Mouse (Mus musculus): ENCODE data around the gene Dohh. TPM values are rescaled to one million over a fixed set of nuclear protein-coding genes. Genes with fewer than 3 reads are reported as not detected.
A peak's percentile ranks its signal among the peaks of the same experiment; 100 is the strongest.

Dohh gene
- polyA plus RNA-seq, 1 experiment from 2014 or later: 94.0 TPM

DNA sequence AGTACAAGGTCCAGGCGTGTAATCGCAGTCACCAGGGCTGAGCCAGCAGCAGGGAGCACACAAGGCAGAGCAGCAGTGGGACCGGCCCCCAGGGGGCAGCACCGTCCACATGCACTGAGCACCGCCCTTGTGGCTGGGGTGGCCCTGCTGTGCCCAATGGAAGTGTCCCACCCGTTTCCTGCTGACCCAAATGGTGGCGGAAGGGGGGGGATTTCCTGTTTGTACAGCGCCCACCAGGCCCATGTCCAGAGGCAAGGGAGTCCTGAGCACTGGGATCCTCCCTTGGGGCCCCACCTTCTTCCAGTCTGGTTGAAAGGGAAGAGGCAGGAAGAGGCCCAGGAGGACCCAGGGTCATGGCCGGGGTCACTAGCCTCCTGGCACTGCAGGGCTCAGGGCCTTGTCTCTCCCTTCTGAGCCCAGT, 24.7 kb downstream of the Dohh start:
- Histone ChIP-seq H3K4me1 (replicated peaks) (peaks cover 70% of the 10 kb centered on the region), H3K27me3 (peaks cover 9% of the 10 kb centered on the region; the same call in 1 of the 2 replicates), H3K4me2 (no peak overlapping the region), H3K27ac (replicated peaks) (no peak overlapping the region), H3K9me3 (no peaks in the 10 kb centered on the region), H3K9ac (no peak overlapping the region), H3K36me3 (peaks cover 29% of the 10 kb centered on the region), H3K4me3 (no peak overlapping the region)
- 19% methylated on average over 9 of the region's 9 CpGs for WGBS
- ATAC-seq (ENCODE audit: low FRiP score, low read depth): no peak

DNA sequence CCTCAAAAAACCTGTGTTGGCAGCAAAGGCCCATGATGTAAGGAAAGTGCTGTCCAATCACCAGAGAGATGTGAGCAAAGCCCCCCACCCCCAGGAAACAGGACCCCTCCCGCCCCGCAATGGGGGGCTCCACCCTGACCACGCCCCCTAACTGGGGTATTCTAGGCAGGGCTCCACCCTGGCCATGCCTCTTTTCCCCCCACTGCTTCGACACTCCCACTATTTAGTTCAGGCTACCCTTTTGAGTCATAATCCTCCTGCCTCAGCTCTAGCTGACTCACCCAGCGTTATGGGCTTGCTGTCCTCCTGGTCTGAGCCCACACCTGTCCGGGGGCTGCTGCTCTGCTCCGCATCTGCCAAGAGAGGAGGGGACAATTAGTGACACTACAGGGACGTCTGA, 25.1 kb downstream of the Dohh start:
- Histone ChIP-seq H3K36me3 (peaks cover 25% of the 10 kb centered on the region), H3K27ac (replicated peaks) (0 out of 2 replicates have a peak overlapping the region, but pooled peaks have one; percentile 22), H3K4me3 (no peak overlapping the region), H3K27me3 (peaks cover 9% of the 10 kb centered on the region; the same call in 1 of the 2 replicates), H3K4me1 (replicated peaks) (peaks cover 74% of the 10 kb centered on the region), H3K9me3 (no peaks in the 10 kb centered on the region), H3K9ac (no peak overlapping the region), H3K4me2 (no peak overlapping the region)
- no peak for ATAC-seq (ENCODE audit: low FRiP score, low read depth)
- WGBS: 19% methylated on average over 8 of the region's 8 CpGs

DNA sequence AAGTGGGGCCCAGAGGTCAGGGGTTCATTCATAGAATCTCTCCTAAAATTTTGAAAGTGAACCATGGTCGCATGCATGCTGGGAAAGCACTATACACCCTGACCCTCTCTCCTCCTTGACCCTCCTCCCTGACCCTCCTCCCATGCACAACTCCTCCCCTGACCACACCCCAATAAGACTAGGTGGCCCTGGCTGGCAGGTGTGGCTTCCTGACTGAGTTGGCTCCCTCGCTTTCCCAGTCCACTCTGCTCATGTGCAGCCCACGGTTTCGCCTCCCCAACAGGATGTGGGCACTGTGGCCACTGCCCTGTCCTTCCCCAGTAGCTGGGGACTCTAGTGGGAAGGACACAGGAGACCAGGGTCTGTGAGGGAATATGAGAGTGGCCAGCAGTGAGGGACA, 26.1 kb downstream of the Dohh start:
- WGBS: 70% methylated on average over 4 of the region's 4 CpGs
- Histone ChIP-seq H3K27ac (replicated peaks) (peak overlapping the region; percentile 75; the same call in 1 of the 2 replicates), H3K27me3 (peaks cover 9% of the 10 kb centered on the region; the same call in 1 of the 2 replicates), H3K9me3 (no peaks in the 10 kb centered on the region), H3K36me3 (peaks cover 18% of the 10 kb centered on the region), H3K9ac (no peak overlapping the region), H3K4me2 (no peak overlapping the region), H3K4me1 (replicated peaks) (peaks cover 80% of the 10 kb centered on the region), H3K4me3 (no peak overlapping the region)
- no peak for ATAC-seq (ENCODE audit: low FRiP score, low read depth)

DNA sequence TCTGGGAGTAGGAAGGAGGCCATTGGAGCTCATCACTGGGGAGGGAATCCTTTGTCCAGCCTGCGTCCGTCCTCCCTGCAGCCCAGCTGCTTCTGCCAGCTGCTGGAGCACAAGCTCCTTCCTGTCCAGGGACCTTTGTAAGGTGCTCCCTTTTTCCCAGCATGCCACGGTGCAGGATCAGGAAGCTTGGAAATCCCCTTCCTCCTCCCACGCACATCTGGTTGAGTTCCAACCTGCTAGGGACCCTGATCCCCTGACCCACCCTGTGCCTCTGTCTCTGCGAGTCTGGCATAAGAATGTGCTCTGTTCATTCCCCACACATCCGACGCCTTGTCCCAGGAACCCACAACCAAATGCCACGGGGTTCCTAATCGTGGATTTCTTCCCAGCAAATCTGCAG, 26.8 kb downstream of the Dohh start:
- Histone ChIP-seq H3K9ac (no peak overlapping the region), H3K4me3 (no peak overlapping the region), H3K4me2 (no peak overlapping the region), H3K27ac (replicated peaks) (peak overlapping the region; percentile 75), H3K9me3 (no peaks in the 10 kb centered on the region), H3K27me3 (peaks cover 9% of the 10 kb centered on the region; the same call in 1 of the 2 replicates), H3K36me3 (peaks cover 12% of the 10 kb centered on the region), H3K4me1 (replicated peaks) (peaks cover 86% of the 10 kb centered on the region)
- no peak for ATAC-seq (ENCODE audit: low FRiP score, low read depth)
- WGBS: 68% methylated on average over 9 of the region's 9 CpGs

DNA sequence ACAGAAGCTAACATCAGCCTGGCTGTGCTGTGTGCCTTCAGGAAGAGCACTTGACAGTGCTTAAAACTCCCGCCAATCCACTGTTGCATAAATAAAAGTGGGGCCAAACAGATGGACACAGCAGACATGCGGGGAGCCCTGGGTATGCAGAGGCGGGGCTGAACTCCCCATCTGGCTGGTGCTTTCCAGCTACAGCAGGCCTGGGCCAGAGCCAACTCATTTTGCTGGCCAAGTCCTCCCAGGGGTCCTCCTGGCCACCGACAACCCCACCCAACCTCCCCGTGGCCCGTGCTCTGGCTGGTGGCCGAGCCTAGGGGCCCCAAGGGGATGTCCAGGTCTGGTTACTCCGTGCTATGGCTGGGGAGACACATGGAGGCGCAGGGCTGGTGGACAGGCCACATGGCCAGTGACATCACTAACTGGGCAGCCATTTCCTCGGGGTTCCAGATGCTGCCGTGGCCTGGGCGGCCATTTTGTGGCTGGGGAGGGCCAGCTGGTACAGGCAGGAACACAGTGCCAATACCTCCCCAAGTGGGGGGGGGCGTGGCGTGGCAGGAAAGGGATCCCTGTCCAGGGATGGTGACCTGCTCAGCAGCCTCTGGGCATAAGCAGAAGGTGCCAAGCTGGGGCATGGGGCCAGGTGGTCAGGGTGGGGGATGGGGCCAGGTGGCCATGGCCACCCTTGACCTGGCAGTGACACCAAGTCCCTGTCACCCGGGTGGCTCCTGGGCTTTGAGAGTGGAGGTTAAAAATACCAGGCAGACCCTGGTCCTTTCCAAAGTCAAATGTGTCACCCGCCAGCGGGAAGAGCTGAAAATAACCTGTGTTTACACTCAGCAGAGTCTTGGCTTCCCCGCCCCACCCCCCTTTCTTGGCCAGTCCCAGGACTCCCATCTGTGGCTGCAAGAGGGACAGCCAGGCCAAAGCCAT, 27.5 kb downstream of the Dohh start:
- Histone ChIP-seq H3K4me3 (no peak overlapping the region), H3K9me3 (no peaks in the 10 kb centered on the region), H3K4me2 (peak overlapping the region; percentile 5; the same call in 1 of the 2 replicates), H3K9ac (no peak overlapping the region), H3K27me3 (peaks cover 7% of the 10 kb centered on the region; the same call in 1 of the 2 replicates), H3K27ac (replicated peaks) (peak overlapping the region; percentile 75), H3K36me3 (peaks cover 6% of the 10 kb centered on the region), H3K4me1 (replicated peaks) (peaks cover 89% of the 10 kb centered on the region)
- 42% methylated on average over 18 of the region's 18 CpGs for WGBS
- 0 out of 2 replicates have a peak, but pooled peaks have one; percentile 7 for ATAC-seq (ENCODE audit: low FRiP score, low read depth)

DNA sequence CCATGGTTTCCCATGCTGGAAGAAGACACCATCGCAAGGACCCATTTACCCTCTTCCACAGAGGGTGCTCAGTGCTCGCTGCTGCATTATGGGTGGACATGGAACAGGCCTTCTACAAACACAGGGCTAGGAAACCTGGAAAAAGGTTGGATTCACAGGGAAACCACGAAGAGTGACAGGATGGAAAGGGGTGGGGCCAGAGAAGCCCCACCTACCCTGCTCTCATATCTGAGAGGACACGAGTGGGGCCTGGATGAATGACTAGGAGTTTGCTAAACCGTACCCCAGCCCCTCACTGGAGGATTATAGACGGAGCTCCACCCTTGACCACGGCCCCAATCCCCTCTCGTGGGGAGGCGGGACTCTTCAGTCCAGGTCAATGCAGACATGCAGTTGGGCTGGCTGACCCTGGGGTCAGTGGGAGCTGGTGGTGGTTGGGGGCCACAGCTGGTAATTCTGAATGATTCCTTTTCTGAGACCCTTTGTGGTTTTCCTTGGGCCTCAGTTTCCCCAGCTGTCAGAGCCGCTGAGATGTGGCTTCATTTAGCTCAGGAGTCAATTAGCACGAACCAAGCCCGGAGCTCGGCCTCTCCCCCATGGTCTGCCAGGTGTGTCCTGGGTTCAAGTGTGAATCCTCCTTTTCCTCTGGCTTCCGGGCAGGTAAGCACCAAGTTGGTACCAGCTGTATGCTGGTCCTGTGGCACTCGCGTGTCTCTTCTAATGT, 28.5 kb downstream of the Dohh start:
- H3K27ac ChIP-seq (replicated peaks): peak overlapping the region; percentile 75
- ATAC-seq (ENCODE audit: low FRiP score, low read depth): no peak
- no peak overlapping the region for H3K4me3 ChIP-seq
- WGBS: 77% methylated on average over 16 of the region's 16 CpGs
- H3K36me3 ChIP-seq: no peaks in the 10 kb centered on the region
- H3K27me3 ChIP-seq: peaks cover 5% of the 10 kb centered on the region; the same call in 1 of the 2 replicates
- H3K9me3 ChIP-seq: no peaks in the 10 kb centered on the region
- H3K9ac ChIP-seq: no peak overlapping the region
- no peak overlapping the region for H3K4me2 ChIP-seq
- peaks cover 89% of the 10 kb centered on the region for H3K4me1 ChIP-seq (replicated peaks)

DNA sequence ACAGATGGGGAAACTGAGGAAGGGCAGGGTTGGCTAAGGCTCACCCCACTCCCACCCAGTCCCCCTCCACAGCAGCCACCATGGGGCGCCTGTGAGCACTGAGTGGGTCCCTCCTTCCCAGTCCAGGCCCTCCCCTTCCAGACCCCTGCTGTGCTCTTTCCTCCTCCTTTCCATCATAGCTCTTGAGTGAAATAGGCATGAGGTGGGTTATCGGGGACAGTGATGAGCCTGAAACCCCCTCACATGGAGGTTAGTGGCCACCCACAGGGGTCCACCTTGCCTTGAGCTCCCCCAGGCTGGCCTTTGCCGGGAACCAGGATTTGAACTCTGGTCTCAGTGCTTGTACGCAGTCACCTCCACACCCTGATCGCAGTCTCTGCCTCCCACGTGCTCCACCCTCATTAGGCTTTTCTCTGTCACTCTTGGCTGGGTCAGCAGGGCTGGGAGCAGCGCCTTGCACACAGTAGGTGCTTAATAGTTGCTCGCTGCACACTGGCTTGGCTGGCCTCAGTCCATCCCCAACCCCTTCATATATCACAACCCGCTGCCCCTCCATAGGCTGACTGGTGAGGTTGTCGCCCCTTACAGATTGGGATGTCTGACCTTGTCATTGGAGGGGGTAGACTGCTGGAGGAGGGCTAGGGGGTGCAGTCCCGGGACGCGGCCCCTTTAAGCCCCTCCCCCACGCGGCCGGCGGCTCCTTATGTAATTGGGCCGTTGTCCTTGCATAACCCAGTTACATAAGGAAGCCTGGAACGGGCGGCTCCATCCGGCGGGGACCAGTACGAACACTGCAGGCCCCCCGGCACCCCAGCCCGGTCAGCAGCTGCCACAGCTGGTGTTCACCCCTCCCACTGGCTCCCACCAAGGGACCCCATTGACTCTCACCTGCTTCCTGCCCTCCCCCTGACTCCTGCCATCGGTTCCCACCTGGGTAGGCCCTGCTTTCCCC, 29.4 kb downstream of the Dohh start:
- WGBS: 26% methylated on average over 26 of the region's 26 CpGs

DNA sequence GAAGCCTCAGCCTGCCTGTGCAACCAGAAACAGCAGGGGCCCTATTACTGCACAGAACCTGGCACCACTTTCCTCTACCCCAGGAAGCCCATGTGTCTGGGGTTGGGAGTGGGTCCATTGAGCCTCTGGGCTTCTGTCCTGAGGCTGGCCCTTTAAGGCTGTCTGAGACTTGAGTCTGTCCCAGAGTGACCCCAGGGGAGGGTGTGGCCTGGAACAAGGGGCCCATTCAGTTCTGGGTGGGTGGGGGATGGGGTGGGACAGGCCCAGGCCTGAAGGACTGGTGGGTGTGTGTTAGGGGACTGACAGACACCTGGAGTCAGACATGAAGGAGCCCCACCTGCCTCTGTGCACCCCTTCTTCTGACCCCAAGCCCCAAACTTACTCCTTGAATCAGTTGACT, 30.5 kb downstream of the Dohh start:
- ATAC-seq (ENCODE audit: low FRiP score, low read depth): no peak
- H3K27me3 ChIP-seq: no peaks in the 10 kb centered on the region
- H3K9ac ChIP-seq: no peak overlapping the region
- H3K9me3 ChIP-seq: no peaks in the 10 kb centered on the region
- H3K27ac ChIP-seq (replicated peaks): no peak overlapping the region
- H3K36me3 ChIP-seq: no peaks in the 10 kb centered on the region
- no peak overlapping the region for H3K4me2 ChIP-seq
- no peak overlapping the region for H3K4me3 ChIP-seq
- peaks cover 88% of the 10 kb centered on the region for H3K4me1 ChIP-seq (replicated peaks)

More for the DNA sequence above, 29.4 kb downstream of the Dohh start:
- H3K36me3 ChIP-seq: no peaks in the 10 kb centered on the region
- no peak for ATAC-seq (ENCODE audit: low FRiP score, low read depth)
- H3K27me3 ChIP-seq: no peaks in the 10 kb centered on the region
- H3K4me2 ChIP-seq: peak overlapping the region; percentile 31
- peak overlapping the region; percentile 23 for H3K27ac ChIP-seq (replicated peaks)
- peaks cover 89% of the 10 kb centered on the region for H3K4me1 ChIP-seq (replicated peaks)
- no peak overlapping the region for H3K4me3 ChIP-seq
- no peaks in the 10 kb centered on the region for H3K9me3 ChIP-seq
- H3K9ac ChIP-seq: no peak overlapping the region

DNA sequence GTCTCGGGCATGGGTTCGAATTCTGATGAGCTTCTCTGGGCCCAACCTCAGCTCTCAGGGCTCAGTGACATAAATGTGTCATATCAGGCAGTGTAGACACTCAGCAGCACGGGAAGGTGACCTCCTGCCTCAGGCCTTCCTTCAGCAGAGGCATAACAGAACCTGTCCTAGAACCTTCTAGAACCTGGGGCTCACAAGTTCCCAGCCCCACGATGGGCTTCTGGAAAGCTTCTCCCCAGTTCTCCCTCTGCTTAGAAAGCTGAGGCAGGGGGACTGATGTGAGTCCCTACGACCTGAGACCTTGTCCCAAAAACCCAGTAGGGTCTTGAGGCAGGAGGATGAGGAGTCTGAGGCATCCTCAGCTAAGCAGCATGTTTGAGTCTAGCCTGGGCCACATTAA, 30.9 kb downstream of the Dohh start:
- H3K36me3 ChIP-seq: no peaks in the 10 kb centered on the region
- H3K9me3 ChIP-seq: no peaks in the 10 kb centered on the region
- H3K4me2 ChIP-seq: no peak overlapping the region
- 80% methylated on average over 5 of the region's 5 CpGs for WGBS
- no peak overlapping the region for H3K27ac ChIP-seq (replicated peaks)
- no peak overlapping the region for H3K9ac ChIP-seq
- no peaks in the 10 kb centered on the region for H3K27me3 ChIP-seq
- H3K4me1 ChIP-seq (replicated peaks): peaks cover 84% of the 10 kb centered on the region
- no peak overlapping the region for H3K4me3 ChIP-seq
- ATAC-seq (ENCODE audit: low FRiP score, low read depth): no peak

DNA sequence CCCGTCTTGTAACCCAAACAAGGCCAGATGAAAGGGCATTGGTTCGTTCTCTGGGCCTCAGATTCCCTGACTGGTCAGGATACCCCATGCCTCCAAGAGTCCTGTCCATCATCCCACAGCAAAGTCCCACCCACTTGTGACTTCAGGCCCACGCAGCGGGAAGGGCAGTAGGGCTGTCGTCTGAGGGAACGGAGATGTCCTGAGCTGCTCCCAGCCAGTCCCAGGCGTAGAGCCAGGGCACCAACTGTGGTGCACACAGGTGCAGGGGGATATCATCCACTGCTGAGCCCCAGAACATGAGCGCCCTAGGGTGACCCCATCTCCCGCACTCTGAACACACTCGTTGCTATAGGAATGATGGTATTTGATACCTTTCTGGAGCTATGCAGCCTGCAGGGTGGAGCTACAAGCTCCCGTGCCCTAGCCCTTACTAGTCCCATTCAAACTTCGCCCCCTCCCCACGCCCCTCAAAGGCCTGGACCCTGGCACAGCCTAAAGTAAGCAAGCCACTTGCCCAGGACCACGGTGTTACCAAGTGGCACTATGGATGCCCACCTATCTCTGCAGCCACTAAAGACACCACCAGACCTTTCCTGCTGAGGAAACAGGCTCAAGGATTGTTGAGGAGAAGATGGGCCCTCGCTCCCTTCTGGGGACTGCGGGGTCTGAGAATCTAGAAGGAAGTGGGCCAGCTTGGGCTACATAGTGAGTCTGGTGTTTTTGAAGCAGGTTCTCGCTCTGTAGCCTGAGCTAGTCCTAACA, 31.5 kb downstream of the Dohh start:
- no peak overlapping the region for H3K4me3 ChIP-seq
- H3K9me3 ChIP-seq: no peaks in the 10 kb centered on the region
- no peaks in the 10 kb centered on the region for H3K27me3 ChIP-seq
- H3K36me3 ChIP-seq: no peaks in the 10 kb centered on the region
- no peak for ATAC-seq (ENCODE audit: low FRiP score, low read depth)
- no peak overlapping the region for H3K4me2 ChIP-seq
- peaks cover 78% of the 10 kb centered on the region for H3K4me1 ChIP-seq (replicated peaks)
- WGBS: 64% methylated on average over 17 of the region's 17 CpGs
- H3K27ac ChIP-seq (replicated peaks): peak overlapping the region; percentile 71; the same call in 1 of the 2 replicates
- H3K9ac ChIP-seq: no peak overlapping the region

All from hindbrain, embryonic 15.5 days (tissue).